Mouse (Mus musculus) cortical plate, adult 2 months (tissue): ENCODE measurements around the gene Mrpl34. TPM values are rescaled to one million over a fixed set of nuclear protein-coding genes. Genes with fewer than 3 reads are reported as not detected.
"Not testable (repeated sequence)": the region's sequence is repeated elsewhere in the genome, so short reads cannot be mapped to it uniquely, and the experiment has no call there.

Experiments
- H3K27ac ChIP-seq: fragments of 200-500 bp; 2 replicates; pipeline ENCODE4 v1.5.1; 2012; ENCODE audit warnings: low read length, control low read depth, inconsistent platforms; ENCODE audit not compliant: insufficient read depth
- H3K4me1 ChIP-seq: fragments of 200-500 bp; 2 replicates; pipeline ENCODE4 v1.6.1; 2011; ENCODE audit warnings: low read length; ENCODE audit not compliant: control insufficient read depth, insufficient read depth
- H3K4me3 ChIP-seq: fragments of 200-500 bp; 2 replicates; pipeline ENCODE4 v1.5.1; 2011; ENCODE audit warnings: mild to moderate bottlenecking, low read length, control low read depth; ENCODE audit not compliant: insufficient read depth
- CTCF ChIP-seq: fragments of 200-500 bp; IDR thresholded peaks from 2 replicates; pipeline ENCODE4 v1.5.1; 2011; ENCODE audit warnings: mild to moderate bottlenecking, control low read depth, low read length; ENCODE audit not compliant: insufficient read depth; ENCODE audit errors: extremely low read depth
- POLR2A ChIP-seq: fragments of 200-500 bp; IDR thresholded peaks from 2 replicates; pipeline ENCODE4 v1.6.1; 2011; ENCODE audit warnings: mild to moderate bottlenecking, low read length, control low read depth; ENCODE audit not compliant: insufficient read depth; ENCODE audit errors: extremely low read depth
- polyA plus RNA-seq: library from polyadenylated mRNA; depleted of rRNA; stranded (reverse); fragments of >200 nt; gene quantifications from 2 replicates; pipeline ENCODE4 v1.2.3, GENCODE M21; 2012; rRNA removed

The Mrpl34 gene
- polyA plus RNA-seq: 47.8 and 50.0 TPM in 2 replicates

DNA sequence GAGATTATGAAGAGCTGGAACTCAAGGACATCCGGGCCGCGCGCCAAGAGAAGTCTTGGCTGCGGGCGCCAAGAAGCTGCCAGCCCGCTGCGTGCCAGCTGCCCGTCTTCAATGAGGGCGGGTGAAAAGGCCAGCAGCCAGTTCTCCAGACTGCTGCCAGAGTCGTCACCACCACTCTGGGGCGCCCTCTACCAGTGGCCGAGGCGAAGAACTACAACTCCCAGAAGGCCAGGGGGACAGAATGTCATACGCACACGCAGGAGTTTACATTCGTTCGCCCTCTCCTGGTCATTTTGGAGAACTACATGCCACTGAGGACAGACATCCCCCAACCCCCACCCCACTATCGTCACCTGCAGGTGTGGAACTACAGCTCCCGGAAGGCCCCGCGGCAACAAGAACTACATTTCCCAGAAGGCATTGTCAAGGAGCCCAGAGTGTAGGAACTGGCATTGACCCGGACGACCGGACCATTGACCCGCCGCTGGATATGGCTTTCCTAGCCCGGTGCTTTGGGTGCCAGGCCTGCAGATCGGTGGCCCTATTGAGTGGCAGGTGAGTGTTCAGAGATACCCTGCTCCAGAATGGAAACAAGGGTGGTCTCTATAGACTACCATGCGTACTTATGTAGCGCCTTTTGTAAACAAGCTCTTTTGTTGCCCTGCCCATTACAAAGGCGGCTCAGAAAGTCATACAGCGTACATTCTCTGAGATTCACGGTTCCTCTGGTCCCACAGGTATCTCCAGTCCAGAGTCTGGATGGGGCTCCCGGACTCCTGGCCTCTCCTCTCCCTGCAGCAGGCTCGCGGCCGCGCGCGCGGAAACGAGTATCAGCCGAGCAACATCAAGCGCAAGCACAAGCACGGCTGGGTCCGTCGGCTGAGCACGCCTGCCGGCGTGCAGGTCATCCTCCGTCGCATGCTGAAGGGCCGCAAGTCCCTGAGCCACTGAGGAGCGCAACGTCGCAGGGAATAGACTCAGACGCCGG is at the start of gene Mrpl34:
Mrpl34 (plus strand) TSS at position 447 of the 988 bp plus-strand sequence.
- TF ChIP-seq POLR2A (peak; percentile 72), CTCF (peak; percentile 95)
- peak within 1 kb of the TSS; percentile 62 for H3K4me3 ChIP-seq
- peak within 1 kb of the TSS; percentile 43 for H3K27ac ChIP-seq
- H3K4me1 ChIP-seq: peaks cover 7% of the 10 kb centered on the region

DNA sequence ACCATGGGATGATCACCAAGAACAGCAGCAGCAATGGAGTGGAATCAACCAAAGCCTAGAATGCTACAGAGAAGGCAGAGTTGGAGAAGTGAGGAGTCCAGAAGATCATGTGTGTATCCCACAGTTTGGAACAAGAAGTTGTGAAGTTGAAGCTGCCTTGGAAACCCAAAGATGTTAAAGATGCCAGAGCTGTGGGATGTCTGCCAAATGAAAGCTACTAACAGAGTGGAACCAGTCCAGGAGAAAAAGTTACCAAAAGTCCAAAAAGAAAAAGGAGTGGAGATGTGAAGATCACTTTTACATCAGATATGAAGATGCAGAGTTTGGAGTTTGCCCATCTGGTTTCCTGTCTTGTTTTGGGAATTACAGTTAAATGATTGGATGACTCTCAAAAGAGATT is 42.6 kb upstream of the Mrpl34 start:
- H3K4me1 ChIP-seq: no peaks in the 10 kb centered on the region
- no peak for TF ChIP-seq CTCF
- no peak for TF ChIP-seq POLR2A

DNA sequence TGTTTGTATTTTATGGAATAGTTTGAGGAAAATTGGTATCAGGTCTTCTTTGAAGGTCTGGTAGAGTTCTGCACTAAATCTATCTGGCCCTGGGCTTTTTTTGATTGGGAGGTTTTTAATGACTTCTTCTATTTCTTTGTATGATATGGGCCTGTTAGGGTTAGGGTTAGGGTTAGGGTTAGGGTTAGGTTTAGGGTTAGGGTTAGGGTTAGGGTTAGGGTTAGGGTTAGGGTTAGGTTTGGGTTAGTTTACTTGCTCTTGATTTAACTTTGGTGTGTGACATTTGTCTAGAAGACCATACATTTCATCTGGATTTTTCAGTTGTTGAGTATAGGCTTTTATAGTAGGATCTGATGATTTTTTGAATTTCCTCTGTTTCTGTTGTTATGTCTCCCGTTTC is 31.8 kb upstream of the Mrpl34 start:
- H3K4me1 ChIP-seq, H3K4me3 ChIP-seq, H3K27ac ChIP-seq: not testable (repeated sequence)

More for the DNA sequence above, 42.6 kb upstream of the Mrpl34 start:
- H3K27ac ChIP-seq: no peak overlapping the region
- H3K4me3 ChIP-seq: no peak overlapping the region

DNA sequence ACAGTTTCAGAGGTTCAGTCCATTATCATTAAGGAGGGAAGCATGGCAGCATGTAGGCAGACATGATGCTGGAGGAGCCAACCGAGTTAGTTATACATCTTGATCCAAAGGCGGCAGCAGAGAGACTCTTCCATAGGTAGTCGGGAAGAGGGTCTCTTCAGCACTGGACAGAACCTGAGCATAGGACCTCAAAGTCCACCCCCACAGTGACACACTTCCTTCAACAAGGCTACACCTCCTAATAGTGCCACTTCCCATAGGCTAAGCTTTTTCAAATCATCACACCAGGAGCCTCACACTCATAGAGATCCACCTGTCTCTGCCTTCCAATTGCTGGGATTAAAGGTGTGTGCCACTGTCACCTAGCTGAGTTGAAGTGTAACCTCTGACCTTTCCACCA is 27.7 kb upstream of the Mrpl34 start:
- Histone ChIP-seq H3K4me1 (no peaks in the 10 kb centered on the region), H3K4me3 (no peak overlapping the region)
- TF ChIP-seq POLR2A: no peak

DNA sequence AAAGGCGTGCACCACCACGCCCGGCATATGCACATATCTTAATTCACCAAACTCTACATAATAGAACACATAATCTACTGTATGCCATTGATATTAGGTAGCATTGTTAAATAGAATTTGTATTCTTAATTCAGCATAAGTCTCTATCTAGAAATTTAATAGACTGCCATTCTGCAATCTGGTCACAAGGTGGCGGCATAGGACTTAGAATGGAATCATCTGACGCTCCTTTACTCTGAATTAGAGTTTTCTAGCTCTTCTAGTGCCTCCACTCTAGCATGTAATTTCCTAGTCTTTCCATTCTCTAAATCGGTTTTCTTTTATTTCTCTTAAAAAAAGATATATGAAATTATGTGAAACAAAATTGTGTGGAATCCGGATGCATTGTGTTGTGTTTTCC is 23.4 kb upstream of the Mrpl34 start:
- peak; percentile 69 for TF ChIP-seq CTCF
- TF ChIP-seq POLR2A: no peak
- Histone ChIP-seq H3K4me1 (no peaks in the 10 kb centered on the region), H3K27ac (no peak overlapping the region), H3K4me3 (no peak overlapping the region)

More for the DNA sequence above, 27.7 kb upstream of the Mrpl34 start:
- no peak overlapping the region for H3K27ac ChIP-seq

DNA sequence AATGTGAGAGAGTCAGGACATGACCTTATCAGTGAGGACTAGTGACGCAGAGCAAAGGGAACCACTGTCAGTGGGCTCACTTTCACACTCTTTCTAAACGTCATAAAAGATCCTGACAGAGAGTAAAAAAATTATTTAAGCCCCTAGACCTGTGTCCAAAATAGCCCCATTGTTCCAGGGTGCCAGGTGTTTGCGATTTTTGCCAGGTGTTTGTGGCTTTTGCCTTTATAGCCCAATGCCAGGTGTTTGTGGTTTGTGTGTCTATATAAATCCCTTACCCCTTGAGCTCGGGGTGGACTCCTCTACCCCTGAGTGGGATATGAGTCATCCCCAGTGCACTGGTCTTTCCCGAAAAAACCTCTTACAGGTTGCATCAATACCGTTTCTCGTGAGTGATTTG is 19.7 kb upstream of the Mrpl34 start:
- H3K4me1 ChIP-seq: no peaks in the 10 kb centered on the region
- H3K27ac ChIP-seq: no peak overlapping the region
- TF ChIP-seq POLR2A: no peak
- no peak for TF ChIP-seq CTCF
- H3K4me3 ChIP-seq: no peak overlapping the region

DNA sequence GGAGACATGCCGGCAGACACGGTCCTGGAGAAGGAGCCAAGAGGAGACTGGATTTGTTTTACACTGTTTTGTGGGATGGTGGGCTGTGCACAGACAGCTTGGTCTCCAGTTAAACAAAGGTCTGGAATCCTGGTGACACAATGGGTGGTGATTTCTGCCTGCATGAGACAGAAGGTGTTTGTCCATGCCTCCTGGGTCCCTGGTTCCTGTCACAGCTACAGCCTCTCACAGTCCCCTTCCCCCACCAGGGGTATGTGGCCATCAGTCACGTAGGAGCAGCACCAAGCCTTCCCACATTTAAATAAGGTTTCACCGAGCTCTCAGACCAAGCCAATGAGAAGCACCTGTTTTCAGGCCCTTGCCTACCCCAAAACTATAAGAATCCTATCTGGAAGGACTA is 13.4 kb upstream of the Mrpl34 start:
- no peak overlapping the region for H3K4me3 ChIP-seq
- H3K27ac ChIP-seq: no peak overlapping the region
- H3K4me1 ChIP-seq: no peaks in the 10 kb centered on the region
- TF ChIP-seq CTCF: no peak
- TF ChIP-seq POLR2A: no peak

DNA sequence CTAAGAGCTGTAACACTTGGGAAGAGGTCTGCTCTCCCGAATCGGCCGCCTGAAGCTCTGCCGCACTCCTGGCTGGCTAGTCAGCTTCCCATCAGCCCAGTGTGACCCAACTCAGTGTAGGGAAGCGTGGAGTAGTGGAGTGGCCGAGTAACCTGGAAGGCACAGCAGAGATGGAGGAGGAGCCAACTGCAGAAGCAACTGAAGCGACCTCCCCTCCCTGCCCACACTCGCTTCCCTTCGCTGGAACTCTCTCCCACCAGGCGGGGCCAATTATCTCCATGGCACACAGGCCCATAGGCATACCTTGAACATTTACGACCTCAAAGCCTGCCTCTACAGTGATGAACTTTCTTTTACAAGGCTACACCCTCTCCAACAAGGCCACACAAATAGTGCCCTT is 13.0 kb upstream of the Mrpl34 start:
- Histone ChIP-seq H3K4me3 (no peak overlapping the region), H3K4me1 (no peaks in the 10 kb centered on the region), H3K27ac (no peak overlapping the region)
- TF ChIP-seq CTCF (no peak), POLR2A (no peak)

DNA sequence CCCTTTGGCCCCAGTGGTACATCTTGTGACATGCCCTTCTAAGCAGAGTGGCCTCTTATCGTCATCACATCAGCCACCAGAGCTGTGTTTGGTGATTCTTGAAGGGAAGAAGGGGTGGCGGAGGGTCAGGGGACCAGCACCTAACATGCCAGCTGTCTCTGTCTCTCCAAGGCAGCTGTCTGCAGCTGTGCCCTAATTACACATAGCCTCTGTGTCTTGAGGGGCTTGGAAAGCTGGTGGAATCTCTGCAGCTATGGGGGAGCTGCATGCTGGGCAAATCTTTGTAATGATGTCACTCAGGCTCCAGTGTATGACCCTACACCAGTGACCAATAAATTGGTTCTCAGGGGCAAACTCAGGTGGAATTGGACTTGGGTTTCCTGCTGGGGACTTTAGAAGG is 12.1 kb upstream of the Mrpl34 start:
- Histone ChIP-seq H3K4me3 (no peak overlapping the region), H3K27ac (no peak overlapping the region), H3K4me1 (no peaks in the 10 kb centered on the region)
- no peak for TF ChIP-seq POLR2A
- TF ChIP-seq CTCF: no peak

DNA sequence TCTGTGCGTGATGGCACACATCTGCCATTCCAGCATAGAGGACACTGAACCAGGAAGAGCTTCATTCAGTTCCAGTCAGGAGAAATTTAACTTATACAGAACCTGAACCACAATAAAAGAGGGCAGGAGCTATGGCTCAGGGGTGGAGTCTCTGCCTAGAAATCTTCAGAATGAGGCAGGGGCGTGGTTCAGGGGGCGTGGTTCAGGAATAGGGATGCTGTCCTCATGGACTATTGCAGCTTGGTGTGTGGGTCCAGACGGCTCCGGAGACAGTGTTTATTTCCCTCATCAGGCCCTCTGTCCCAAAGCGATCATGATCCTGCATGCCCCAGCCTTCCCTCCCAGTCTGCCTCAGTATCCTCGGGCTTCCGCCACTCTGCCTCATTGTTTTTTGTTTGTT is 10.1 kb upstream of the Mrpl34 start:
- TF ChIP-seq POLR2A (no peak), CTCF (no peak)
- Histone ChIP-seq H3K4me3 (no peak overlapping the region), H3K4me1 (no peaks in the 10 kb centered on the region; the same call in 1 of the 2 replicates), H3K27ac (no peak overlapping the region)
